Mouse (Mus musculus): ENCODE measurements at regions not wholly inside any gene's neighbourhood (a gene's known extent, or its start where the extent isn't known, plus 50 kb on each side); places are given as distances from the start of the nearest gene placed in this dataset.

DNA sequence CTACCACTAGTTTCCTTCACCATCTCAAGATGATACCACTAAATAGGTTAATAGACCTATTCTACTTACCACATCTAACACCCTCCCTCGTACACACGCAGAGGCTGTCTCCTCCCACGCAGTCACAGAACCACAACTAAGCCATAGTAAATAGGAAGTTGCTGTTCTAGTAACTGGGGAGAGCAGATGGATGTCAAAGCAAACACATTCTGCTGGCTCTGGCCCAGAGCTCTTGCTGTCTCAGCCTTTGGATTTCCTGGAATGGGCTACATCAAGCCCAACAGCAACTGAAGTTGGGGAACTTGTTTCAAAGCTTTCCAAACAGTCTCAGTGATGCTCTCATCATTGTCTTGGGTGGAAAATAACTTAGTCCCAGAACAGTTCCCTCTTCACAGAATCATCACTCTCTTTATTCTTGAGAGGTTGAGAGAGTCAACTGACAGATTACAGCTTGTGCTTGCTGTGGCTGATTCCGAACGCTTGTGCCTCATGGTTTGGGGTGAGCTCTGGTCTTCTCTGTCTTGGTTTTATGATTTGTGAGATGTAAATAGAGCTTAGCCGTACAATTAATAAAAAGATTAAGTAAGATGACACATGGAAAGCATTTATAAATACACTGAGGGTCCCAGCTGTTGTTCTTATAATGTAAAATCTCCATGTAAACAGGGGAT, 538.5 kb upstream of the Klf4 start:
- no peak for TF ChIP-seq E2F4 (IDR thresholded peaks at IDR 0.05; ENCODE audit: insufficient read depth)
- no peak for TF ChIP-seq POLR2A (IDR thresholded peaks at IDR 0.05; ENCODE audit: insufficient read length, low read depth)
- TF ChIP-seq USF1 (IDR thresholded peaks at IDR 0.05; ENCODE audit: low read depth): no peak
- TF ChIP-seq MAX (IDR thresholded peaks at IDR 0.05; ENCODE audit: low read depth): no peak
- no peak for TF ChIP-seq CEBPB (IDR thresholded peaks at IDR 0.05; ENCODE audit: insufficient read depth, poor library complexity, severe bottlenecking)
- TF ChIP-seq TCF12 (IDR thresholded peaks at IDR 0.05; ENCODE audit: insufficient read depth, poor library complexity, severe bottlenecking): no peak
- TF ChIP-seq TCF3 (IDR thresholded peaks at IDR 0.05; ENCODE audit: insufficient read length, low read depth): no peak

Data from myocyte (in vitro differentiated cells).